Mouse (Mus musculus) heart, postnatal 25 days (tissue): Measurements from ENCODE around the gene Tubb4b. TPM values are rescaled to one million over a fixed set of nuclear protein-coding genes. Genes with fewer than 3 reads are reported as not detected.

Experiments
- DNase-seq: peaks from one replicate; pipeline ENCODE4 v3.0.0; 2022; ENCODE audit warnings: low spot score
- intact Hi-C: fragments of 180-260 bp; cut with DNase I; formaldehyde crosslinking; loops from one replicate; pipeline ENCODE4 v1.15.1; 2025
- total RNA-seq, 2 experiments: library from RNA; stranded (reverse); gene quantifications; 2 replicates each; pipeline ENCODE4 v1.2.3; 2021

Tubb4b gene
- total RNA-seq, 2 experiments from 2014 or later: 258 to 313 TPM

- no peak for DNase-seq
- intact Hi-C loops: loop anchor here (2.0 to 5.0 kb wide), 2 partner anchors 24 to 125 kb away; no protein-coding TSS in a partner anchor
Observed at GRCm38 (mm10) chr2:25252331-25252730, 27.8 kb upstream of the Tubb4b start.

GRCm38 (mm10) chr2:25246183-25247072, 21.9 kb upstream of the Tubb4b start, which contains the start of gene AL732309.1:
Gene AL732309.1, minus strand, starts transcription at chr2:25246863.
- intact Hi-C loops: no loop called here
- DNase-seq: no peak

GRCm38 (mm10) chr2:25244144-25244543, 19.6 kb upstream of the Tubb4b start:
- intact Hi-C loops: no loop called here
- DNase-seq: no peak

- no peak for DNase-seq
- intact Hi-C loops: no loop called here
Observed at GRCm38 (mm10) chr2:25243342-25243741, 18.8 kb upstream of the Tubb4b start.

GRCm38 (mm10) chr2:25242101-25242506, 17.6 kb upstream of the Tubb4b start, which contains the start of the genes Rnf208 and Cysrt1:
Gene Rnf208, plus strand, starts transcription at chr2:25242255.
Gene Cysrt1, minus strand, starts transcription at chr2:25242452.
- intact Hi-C loops: no loop called here
- DNase-seq: no peak

- no peak for DNase-seq
- intact Hi-C loops: no loop called here
Observed at GRCm38 (mm10) chr2:25241438-25241775, 16.9 kb upstream of the Tubb4b start.

- DNase-seq: peak; percentile 30
- intact Hi-C loops: no loop called here
Observed at GRCm38 (mm10) chr2:25240723-25241437, 16.4 kb upstream of the Tubb4b start.

- intact Hi-C loops: no loop called here
Observed at GRCm38 (mm10) chr2:25240310-25240709, 15.8 kb upstream of the Tubb4b start.

GRCm38 (mm10) chr2:25239766-25240165, 15.3 kb upstream of the Tubb4b start:
- intact Hi-C loops: no loop called here
- DNase-seq: no peak

More at GRCm38 (mm10) chr2:25240310-25240709, 15.8 kb upstream of the Tubb4b start:
- no peak for DNase-seq

- intact Hi-C loops: no loop called here
- no peak for DNase-seq
Observed at GRCm38 (mm10) chr2:25238106-25238505, 13.6 kb upstream of the Tubb4b start.

GRCm38 (mm10) chr2:25237522-25237921, 13.0 kb upstream of the Tubb4b start:
- intact Hi-C loops: no loop called here
- DNase-seq: no peak

GRCm38 (mm10) chr2:25236614-25237013, 12.1 kb upstream of the Tubb4b start, which contains the start of gene Rnf224:
Gene Rnf224, minus strand, starts transcription at chr2:25236787.
- intact Hi-C loops: no loop called here
- DNase-seq: no peak

GRCm38 (mm10) chr2:25234551-25235220, 10.2 kb upstream of the Tubb4b start:
- DNase-seq: no peak
- intact Hi-C loops: no loop called here

- intact Hi-C loops: no loop called here
- DNase-seq: no peak
Observed at GRCm38 (mm10) chr2:25234050-25234449, 9.5 kb upstream of the Tubb4b start, which contains the start of gene Slc34a3. Gene Slc34a3, minus strand, starts transcription at chr2:25234364.

GRCm38 (mm10) chr2:25233421-25233820, 8.9 kb upstream of the Tubb4b start:
- intact Hi-C loops: no loop called here
- DNase-seq: no peak

- DNase-seq: no peak
- intact Hi-C loops: no loop called here
Observed at GRCm38 (mm10) chr2:25231038-25231437, 6.5 kb upstream of the Tubb4b start.

GRCm38 (mm10) chr2:25230581-25230980, 6.1 kb upstream of the Tubb4b start:
- intact Hi-C loops: no loop called here
- DNase-seq: no peak

GRCm38 (mm10) chr2:25229582-25229981, 5.1 kb upstream of the Tubb4b start:
- intact Hi-C loops: loop anchor here (2.0 to 5.0 kb wide), 2 partner anchors 23 to 63 kb away; no protein-coding TSS in a partner anchor
- no peak for DNase-seq

- no peak for DNase-seq
- intact Hi-C loops: loop anchor here (1.0 to 5.0 kb wide), 3 partner anchors 24 to 63 kb away; no protein-coding TSS in a partner anchor
Observed at GRCm38 (mm10) chr2:25228995-25229530, 4.6 kb upstream of the Tubb4b start.
